Mouse (Mus musculus): ENCODE measurements at regions not wholly inside any gene's neighbourhood (a gene's known extent, or its start where the extent isn't known, plus 50 kb on each side); places are given as distances from the start of the nearest gene placed in this dataset.

DNA sequence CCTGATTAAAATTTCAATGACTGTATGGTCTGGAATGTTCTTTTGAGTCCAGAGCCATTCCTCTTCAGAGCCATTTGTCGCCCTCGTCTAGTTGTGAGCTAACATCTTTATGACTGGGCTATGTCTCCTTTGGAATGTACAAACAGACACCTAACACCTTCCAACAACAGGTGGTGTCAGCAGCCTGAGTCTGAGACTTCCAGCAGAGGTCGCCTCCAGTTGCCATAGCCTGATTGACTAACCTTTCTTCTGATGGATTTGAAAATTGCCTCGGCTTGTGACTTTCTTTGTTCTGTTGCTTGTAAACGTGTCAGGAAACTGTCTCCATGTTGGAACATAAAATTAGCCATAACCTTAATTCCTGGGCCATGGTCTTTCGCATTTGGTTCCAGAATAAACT lies 284.8 kb upstream of the Hs6st1 start:
- no peak for TF ChIP-seq CTCF (IDR thresholded peaks at IDR 0.05; ENCODE audit: extremely low read depth, insufficient read depth, low read length)
- TF ChIP-seq POLR2A (IDR thresholded peaks at IDR 0.05; ENCODE audit: extremely low read depth, insufficient read depth, low read length): no peak
